Mouse (Mus musculus) 3134 (cell line): Measurements from ENCODE around the gene Vwa8.
"Not testable (repeated sequence)": the region's sequence is repeated elsewhere in the genome, so short reads cannot be mapped to it uniquely, and the experiment has no call there.

Experiments
- DNase-seq: peaks from one replicate; pipeline ENCODE4 v3.0.0-alpha.2; 2011; ENCODE audit warnings: low spot score; ENCODE audit not compliant: insufficient read length; ENCODE audit errors: extremely low read depth

Vwa8 gene

DNA sequence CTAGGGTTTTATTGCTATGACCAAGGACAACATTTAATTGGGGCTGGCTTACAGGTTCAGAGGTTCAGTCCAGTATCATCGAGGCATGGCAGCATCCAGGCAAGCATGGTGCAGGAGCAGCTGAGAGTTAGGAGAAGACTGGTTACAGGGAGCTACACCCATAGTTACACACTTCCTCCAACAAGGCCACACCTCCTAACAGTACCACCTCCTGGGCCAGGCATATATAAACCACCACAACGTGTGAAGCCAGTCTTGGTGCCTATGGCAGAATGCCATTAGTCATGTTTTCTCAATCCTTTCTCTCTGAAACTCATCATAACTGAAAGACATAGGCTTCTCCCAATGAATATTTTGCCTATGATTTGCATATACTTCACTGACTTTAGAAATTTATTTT lies 106.9 kb downstream of the Vwa8 start:
- no peak for DNase-seq

DNA sequence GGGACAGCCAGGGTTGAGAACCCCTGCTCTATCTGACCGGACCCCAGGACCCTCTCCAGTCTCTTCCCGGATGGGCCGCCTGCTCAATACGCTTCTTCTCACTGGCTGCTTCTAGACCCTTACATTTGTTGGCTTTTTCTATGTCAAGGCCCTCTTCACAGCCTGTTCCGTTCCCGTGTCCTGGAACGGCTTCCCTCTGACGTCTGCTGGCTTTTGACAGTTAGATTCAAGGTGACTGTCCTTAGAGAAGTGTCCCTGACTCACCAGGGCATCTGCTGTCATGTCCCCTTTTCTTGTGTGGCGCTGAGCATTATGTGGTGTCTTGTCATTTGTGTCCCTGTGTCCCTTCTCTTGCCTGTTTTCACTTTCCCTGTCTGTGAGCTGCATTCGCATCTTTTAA lies 121.8 kb downstream of the Vwa8 start:
- no peak for DNase-seq

DNA sequence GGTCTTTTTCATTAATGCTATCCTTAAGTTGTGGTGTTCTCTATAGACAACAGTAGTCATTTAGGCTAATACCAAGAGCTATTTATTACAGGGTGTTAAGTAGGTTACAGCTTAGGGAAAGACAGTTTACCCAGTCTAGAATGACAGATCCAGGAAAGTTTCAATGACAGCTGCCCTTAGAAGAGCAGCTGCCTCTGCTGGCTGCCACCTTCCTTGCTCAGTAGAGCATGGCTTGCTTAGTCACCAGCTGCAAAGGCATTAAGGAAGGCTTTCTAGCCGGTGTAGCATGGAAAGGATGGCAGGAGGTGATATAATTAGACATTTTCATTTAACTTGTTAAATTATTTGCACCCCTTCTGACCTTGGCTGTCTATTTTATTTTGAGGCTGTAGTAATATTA lies 123.6 kb downstream of the Vwa8 start:
- no peak for DNase-seq

DNA sequence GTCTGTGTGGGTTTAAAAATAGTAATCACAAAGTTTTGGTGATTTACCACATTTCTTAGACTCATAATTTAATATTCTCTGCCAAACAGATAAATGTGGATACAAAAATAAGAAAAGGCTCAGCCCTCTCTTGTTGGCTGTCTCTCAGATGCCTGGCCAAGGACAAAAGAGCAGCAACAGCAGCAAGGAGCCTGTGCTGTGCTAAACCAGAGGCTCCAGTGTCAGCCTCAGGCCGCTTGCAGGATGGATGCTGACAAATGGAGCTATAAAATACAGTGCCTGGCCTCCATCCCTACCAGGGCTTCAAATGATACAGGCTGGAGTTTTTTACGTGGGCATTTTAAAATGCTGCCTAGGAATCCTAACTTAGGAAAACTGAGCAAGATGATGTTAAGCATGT lies 134.3 kb downstream of the Vwa8 start:
- no peak for DNase-seq

DNA sequence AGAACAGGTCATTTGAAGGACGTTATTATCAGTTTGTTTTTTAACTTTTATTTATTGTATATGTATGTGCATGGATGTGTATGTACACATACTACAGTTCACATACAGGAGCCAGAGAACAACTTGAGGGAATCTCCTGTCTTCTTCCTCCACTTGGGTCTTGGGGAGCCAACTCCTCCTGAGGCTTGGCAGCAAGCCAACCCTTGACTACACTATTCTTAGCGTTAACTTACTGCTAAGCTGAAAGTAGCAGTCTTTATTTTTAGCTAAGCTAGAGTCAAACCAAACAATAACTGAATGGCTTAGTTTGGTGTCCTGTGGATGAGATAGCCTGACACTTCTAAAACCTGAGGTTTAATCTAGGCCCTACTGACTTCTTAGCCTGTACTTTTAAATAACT lies 135.4 kb downstream of the Vwa8 start:
- DNase-seq, result no peak

DNA sequence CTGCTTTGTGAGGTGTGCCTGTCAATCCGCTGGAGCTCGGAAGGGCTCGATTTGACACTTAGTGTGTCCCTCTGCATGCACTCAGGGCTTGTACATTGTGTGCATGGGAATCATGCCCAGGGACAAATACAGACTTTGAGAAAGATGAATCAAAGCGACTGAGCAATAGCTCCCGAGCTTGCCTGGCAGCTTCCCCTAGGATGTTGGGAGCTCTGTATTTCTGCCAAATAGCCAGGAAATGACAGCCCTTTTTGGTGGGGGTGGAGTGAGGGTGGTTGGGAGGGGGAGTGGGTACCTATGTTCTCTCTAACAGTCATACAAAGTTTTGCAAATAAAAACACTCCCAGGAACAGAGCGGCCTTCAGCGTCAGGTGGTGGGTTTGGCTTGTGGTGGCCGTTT lies 138.7 kb downstream of the Vwa8 start:
- DNase-seq, result no peak

DNA sequence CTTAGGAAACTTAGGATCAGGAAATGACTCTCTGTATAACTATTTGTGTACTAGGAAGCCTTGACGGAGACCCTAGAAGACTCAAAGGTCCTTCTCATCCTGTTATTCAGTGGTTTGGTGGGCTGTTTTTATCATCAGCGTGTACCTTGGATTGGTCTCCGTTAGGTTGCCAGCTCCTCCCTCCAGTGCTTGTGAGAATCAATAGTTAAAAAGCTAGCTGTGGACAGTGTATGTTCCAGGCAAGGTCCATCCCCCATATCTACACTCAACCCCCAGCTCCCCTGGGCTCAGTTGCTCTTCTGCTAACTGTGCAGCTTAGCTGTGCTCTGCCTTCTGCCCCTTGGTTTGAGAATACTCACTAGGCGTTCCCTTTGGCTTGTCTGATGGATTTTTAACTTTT lies 143.6 kb downstream of the Vwa8 start:
- DNase-seq, result no peak

DNA sequence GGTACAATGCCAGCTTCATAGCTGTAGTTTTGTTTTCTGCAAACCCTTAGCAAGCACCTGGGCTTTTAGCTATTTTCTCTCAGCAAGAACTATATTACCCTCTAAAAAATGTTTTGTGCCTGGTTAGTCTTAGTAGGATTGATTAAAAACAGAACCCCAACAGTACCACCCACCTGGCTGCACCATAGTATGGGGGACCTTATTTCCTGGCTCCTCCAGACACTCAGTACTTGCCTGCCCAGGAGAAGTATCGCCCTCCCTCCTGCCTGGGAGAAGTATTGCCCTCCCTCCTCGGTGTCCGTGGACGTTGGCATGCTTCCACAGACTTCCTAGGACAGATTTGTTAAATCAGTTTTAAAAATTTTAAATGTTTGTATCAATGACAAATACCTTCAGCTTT lies 144.7 kb downstream of the Vwa8 start:
- DNase-seq, result no peak

DNA sequence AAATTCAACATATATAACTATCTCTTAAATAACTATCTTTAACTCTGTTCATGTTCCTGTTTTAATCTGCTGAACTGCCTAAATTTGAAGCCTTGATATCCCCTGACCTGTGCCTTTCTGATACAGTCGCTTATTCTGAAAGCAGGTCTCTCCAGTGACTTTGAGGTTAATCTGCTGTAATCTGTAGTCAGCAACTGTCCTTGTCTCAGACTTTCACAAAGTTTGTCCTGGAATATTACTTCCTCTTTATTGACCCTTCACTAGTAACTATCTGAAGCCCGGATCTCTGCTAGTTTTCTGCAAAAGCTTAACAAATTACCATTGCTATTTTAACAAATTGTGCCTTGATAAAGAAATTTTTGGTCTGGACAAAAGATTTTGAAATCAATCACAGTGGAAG lies 147.5 kb downstream of the Vwa8 start:
- no peak for DNase-seq

DNA sequence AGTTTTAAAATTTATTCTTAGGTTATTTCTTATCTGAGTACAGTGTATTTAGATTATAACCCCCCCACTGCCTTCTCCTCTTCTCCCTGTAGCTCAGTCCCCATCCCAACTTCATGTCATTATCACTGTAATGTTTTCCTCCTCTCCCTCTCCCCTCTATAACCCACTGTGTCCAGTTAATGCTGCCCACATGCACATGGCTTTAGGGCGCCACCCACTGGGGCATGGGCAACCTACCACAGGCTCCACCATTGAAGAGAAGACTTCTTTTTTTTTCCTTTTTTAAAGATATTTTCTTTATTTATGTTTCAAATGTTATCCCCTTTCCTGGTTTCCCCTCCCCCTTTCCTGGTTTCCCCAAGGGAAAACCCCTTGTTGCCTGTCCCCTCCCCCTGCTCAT lies 154.7 kb downstream of the Vwa8 start:
- DNase-seq, result no peak

DNA sequence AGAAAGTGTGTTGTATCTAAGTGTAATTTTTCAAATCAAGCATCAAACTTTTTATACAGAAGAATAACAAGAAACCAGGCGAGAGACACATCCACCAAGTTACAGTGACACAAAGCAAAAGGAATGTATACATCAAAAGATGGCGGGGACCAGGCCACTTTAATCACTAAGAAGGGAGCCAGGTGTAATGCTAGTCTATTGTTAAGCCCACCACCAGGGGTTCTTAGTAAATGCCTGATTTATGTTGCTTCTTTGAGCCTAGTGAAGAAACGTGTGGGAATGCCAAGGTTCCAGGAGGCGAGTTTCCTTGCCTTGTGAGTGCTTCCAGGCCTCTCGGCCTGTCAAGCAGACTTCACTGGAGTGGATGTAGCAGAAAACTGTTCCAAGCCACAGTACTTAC lies 168.9 kb downstream of the Vwa8 start:
- not testable (repeated sequence) for DNase-seq

DNA sequence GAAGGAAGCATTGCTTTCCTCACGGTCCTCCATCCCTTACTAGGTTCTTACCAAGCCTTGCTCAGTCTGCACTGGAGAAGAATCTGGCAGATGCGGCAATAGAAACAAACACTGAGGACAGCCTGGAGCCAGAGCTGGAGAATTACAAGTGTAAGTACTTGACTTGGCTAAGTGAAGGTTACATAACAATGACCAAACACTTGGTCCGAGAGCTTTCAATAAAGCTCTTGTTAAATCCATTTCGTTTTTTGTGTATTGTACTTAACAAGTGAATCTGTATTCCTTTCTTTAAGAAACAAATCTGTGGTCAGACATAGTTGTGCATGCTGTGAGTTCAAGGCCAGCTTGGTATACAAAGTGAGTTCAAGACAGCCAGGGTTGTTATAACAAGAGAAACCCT lies 169.7 kb downstream of the Vwa8 start:
- no peak for DNase-seq

DNA sequence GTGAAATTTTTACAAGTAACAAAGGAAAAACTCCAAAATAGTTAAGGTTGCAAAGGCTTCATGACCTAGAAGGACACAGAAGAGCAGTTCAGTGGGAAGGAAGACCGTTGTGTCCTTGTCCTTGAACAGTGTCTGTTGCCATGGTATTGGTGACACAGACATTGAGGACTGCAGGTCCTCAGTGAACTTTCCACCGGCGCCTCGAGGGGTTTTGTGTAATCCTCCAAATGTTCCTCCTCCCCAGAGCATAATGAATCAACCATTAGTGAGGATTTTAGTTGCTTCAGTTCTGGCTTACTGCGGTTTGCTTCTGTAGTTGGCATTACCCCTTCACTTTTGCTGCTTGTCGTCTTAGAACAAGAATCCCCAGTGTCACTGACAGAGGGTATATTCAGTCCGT lies 172.9 kb downstream of the Vwa8 start:
- DNase-seq, result no peak

DNA sequence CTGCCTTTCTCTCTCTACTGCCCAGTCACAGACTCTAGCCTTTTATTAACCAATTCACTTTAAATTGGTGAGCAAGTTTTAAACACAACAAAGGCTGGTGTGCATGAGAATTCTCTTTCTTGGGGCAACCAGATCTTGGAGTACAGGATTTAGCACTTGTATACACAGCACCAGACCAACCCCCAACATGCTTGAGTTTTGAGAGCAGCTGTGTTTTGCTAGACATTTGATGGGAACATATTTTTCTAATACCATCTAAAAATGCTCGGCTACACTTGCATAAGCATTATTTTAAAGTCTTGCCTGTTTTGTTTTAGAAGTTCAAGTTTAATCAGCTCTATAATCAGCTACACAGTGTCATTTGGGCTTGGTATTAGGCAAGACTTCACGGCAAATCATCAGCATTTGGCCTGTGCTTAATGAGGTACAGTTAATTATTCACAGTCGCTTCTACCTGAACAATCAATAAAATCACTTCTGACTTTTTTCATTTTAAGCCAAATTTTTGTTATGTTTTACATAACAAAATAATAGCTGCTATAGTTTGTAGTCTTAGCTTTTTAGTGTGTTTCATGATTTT lies 180.2 kb downstream of the Vwa8 start:
- DNase-seq, result no peak

DNA sequence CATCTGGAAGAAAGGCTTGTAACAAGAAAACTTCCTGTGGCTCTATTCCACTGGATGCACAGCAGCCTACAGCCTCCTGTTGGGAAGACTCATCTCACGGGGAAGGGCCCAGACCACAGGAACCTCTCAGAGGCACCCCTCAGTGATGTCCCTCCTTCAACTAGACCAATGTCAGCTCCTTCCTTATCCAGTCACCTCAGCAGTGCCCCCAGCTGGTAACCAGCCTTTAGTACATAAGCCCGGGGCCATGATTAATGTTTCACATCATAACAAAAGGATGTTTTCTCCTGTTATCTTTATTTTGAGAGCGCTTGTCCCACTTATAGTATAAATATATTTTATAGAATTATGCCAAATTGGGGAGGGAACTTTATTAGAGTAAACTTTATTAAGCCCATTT lies 181.9 kb downstream of the Vwa8 start:
- DNase-seq, result no peak

DNA sequence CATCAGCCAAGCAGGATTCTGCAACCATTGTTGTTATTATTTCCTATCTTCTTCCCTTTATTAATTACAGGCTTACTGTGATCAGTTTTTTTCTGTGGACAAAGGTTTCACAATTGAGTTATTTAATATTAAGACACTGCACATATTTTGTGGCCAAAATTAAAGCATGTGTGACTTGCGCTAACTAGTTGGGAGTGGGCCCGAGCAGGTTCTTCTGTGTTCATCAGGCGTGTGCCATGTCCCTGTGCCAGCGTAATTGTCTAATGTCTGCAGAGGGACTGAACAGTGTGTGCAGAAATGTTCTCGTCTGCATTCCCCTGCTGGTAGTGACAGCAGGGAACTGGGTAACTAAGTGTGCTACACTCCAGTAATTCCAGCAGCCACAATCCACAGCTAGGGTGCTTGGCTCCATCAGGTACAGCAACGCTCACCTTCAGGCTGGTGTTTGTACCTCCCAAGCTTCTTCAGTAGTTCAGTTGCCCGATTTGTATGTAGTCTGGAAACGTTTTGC lies 182.4 kb downstream of the Vwa8 start:
- no peak for DNase-seq

DNA sequence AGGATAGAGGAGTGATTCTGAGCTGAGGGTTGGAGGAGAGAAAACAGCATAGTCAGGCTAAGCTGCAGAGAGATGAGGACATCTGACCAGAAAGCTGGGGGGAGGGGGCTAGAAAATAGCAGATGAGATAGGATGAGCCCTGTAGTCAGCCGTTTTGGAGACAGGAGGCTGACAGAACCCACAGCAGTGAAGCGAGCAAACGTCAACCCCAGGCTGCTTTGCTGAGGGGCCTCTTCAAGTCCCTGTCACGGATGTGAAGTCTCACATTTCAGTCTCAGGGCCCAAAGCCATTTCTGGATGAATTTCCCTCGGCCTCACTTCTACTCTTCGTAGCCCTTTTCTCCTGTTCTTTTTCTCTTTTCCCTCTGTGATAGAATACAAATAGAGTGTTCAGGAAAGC lies 184.5 kb downstream of the Vwa8 start:
- DNase-seq, result no peak

DNA sequence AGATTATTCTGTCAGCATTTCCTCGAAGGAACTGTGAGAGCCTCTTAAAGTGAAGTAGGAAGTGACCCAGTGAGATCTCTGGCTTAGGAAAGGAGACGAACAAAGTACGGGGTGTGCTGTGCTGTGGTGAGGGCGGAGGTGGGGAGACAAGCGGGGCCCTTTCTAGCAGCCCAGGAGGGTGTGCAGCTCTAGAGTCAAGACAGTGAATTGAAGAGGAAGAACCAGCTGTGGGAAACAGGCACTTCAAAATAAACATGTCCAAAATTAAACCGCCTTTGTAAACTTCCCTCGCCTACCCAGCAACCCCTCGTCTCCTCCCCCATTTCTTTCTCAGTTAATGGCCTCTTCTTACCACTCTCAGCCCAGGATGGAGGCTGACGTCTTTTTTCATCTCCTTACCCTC lies 185.7 kb downstream of the Vwa8 start:
- DNase-seq, result no peak

DNA sequence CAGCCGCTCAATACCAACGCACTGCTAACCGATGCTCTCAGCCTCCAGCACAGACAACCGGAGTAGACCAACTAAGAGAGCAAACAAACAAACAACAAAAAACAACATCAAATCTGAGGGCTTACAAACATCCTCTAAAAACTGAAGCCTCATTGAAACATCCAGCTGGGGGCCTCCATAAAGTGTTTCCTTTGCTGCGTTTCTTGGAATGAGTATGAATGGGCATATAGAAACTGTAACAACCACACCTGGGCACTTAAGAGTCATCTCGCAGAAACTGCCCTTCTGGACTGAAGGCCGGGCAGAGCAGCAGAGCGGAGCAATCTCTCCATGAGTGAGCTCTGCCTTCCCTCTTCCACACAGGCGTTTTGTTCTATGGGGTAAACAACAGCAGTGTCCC lies 186.7 kb downstream of the Vwa8 start:
- no peak for DNase-seq

DNA sequence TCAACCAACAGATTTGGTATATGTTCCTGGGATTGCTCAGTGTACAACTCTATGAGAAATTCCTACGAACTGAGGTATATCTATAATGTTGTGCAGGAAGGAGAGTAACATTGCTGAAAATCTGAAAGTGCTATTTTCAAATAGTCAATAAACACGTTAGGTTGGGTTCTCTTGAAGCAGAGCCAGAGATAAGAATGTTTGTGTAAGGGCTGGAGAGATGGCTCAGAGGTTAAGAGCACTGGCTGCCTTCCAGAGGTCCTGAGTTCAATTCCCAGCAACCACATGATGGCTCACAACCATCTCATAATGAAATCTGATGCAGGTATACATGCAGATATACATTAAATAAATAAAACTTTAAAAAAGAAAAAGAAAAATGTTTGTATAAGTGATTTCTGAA lies 198.3 kb downstream of the Vwa8 start:
- no peak for DNase-seq

DNA sequence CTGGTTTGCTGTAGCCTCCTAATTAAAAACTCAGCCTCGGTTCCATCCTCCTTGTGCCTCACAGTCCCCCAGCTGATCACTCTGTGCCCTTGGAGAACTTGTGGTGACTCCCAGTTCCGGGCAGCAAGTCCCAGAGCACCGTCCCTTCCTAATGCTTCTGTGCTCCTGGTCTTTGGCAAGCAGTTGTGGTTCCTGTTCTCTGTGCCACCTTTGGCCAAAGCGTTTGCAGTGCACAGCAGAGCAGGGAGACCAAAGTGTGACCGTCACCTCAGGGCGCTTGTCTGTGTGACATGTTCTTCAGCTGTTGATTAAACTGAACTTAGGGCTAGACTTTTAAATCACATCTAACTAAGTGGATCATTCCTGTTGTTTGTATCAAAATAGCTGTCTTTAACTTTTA lies 199.1 kb downstream of the Vwa8 start:
- no peak for DNase-seq

DNA sequence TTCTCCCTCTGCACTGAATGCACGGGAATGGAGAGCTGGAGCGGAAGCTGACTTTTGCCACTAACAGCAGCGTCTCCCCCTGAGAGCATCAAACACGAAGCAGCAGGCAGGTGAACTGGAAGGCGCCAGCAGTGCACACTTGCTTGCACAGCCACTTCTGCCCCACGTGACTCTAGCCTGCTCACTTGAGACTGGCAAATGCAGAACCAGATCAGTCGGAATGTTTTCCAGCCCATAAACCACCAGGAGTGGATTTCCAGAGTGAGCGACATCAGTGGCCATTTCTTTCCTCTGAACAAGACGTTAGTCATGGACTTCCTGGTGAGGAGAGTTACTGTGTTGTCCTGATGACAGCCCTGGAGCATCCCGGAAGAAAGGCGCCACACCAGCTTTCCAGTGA lies 200.7 kb downstream of the Vwa8 start:
- no peak for DNase-seq

DNA sequence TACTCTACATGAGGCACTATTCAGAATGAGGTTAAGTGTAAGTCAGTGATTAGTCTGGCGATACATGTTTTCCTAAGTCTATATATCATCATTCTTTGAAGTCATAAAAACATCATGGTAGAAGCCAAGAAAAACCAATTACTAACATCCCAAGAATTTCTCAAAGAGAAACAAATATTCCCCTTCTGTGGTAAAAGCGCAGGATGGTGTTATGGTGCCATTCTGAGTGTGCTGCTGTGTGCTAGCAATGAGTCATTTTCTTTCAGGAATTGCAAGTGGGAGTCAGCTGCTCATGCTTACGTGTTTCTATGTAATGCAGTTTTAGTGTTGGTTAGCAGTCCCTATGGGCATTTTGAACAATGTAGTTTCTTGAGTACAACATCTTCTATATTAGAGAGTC lies 216.8 kb downstream of the Vwa8 start:
- peak; percentile 44 for DNase-seq
